Mouse (Mus musculus): ENCODE measurements around the gene Prdm9. TPM values are rescaled to one million over a fixed set of nuclear protein-coding genes. Genes with fewer than 3 reads are reported as not detected.
A peak's percentile ranks its signal among the peaks of the same experiment; 100 is the strongest.
"Not testable (repeated sequence)": the region's sequence is repeated elsewhere in the genome, so short reads cannot be mapped to it uniquely, and the experiment has no call there.

Prdm9 gene
- total RNA-seq (2021), result 1 to 10 TPM; 2.8 to 3.7 TPM
- long read RNA-seq, experiment 1, result 0 reads
- long read RNA-seq, experiment 2, partial matches to known transcripts, result 0 of 2 reads
- long read RNA-seq, experiment 2, other reads (novel, unspliced or antisense), result 2 of 2 reads

- DNase-seq (ENCODE audit: low spot score in 2 of 2), result peak; percentile 100
Observed at GRCm38 (mm10) chr17:15564014-15564927, at the start of gene Prdm9. Gene Prdm9 (minus strand): TSS chr17:15564354.

DNA sequence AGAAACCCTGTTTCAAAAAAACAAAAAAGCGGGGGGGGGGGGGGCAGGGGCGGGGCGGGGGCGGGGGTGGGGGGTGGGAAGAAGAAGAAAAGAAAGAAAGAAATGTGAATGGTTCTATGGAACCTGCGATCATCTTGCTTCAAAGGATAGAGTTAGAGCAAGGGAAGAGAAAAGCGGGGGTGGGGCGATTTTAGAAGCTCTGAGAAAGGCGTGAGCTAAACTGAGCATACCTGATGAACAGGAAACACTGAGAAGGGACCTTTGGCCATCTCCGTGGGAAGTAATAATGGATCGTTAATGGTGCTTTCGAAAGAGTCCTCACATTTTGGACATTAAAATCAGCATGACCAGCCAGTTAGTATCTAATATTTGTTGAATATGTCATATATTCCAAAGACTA is 35.3 kb upstream of the Prdm9 start:
- DNase-seq (ENCODE audit: low spot score in 2 of 2), result no peak

GRCm38 (mm10) chr17:15591216-15591881 is 27.2 kb upstream of the Prdm9 start:
- DNase-seq (ENCODE audit: low spot score in 2 of 2), result no peak

GRCm38 (mm10) chr17:15588116-15588515 is 24.0 kb upstream of the Prdm9 start:
- DNase-seq (ENCODE audit: low spot score in 2 of 2), result no peak

DNA sequence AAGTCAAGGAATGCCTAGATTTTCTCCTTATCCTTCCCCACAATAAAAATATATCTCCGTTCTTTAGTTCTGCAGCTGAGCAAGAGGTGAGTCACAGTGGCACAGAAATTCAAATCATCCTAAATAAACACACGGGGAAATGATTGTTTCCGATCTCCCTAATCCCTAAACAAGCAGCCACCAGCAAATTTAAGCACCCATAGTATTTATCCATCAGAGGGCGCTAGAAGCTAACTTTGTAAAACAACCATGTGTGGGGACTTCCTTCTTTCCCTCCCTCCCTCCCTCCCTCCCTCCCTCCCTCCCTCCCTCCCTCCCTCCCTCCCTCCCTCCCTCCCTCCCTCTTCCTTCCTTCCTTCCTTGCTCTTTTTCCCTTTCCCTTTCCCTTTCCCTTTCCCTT is 21.5 kb upstream of the Prdm9 start:
- no peak for DNase-seq (ENCODE audit: low spot score in 2 of 2)

DNA sequence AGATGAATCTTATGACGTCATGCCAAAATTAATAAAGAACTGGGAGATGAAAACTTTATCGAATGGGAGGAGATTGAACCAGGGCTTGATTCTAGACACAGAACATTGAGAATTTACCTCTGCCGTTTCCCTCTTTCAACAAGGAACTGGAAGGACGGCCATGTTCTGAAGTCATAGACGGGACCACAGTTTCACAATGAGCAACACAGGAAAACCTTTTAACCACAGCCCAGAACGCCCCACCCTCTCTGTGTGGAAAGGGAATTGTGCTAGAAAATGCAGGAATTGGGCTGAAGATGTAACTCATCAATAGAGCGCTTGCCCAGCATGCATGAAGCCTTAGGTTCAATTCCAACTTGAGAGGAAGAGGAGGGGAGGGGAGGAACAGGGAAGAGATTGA is 18.9 kb upstream of the Prdm9 start:
- no peak for DNase-seq (ENCODE audit: low spot score in 2 of 2)

- no peak for DNase-seq (ENCODE audit: low spot score in 2 of 2)
Observed at GRCm38 (mm10) chr17:15580072-15580447, 15.9 kb upstream of the Prdm9 start.

DNA sequence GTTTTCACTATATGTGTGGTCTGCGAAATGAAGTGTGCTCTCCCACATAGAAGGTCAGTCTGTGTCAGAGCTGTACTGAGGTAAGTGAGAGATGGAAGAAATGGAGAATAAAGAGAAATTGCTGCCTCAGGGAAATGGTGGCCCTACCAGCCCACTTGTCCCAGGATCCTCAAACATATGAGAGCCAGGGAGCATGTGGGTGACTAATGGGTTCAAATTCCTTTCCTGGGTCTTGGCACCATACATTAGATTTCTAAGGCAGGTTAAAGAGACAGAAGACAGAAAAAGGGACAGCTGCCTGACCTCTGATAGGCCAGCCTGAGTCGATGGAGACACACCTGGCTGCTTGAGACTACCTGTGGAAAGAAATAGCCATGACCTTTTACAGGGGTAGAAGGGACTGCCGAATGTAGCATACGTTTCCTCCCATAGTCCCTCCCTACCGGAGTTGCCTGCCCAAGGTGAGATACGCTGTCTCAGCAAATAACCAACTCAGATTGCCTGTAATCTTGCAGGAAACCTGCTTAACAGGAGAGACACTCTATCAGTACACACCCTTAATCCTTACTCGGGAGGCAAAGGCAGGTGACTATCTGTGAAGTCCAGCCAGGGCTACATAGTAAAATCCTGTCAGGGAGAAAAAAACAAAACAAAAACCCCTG is 15.4 kb upstream of the Prdm9 start:
- no peak for DNase-seq (ENCODE audit: low spot score in 2 of 2)

GRCm38 (mm10) chr17:15577291-15577694 is 13.1 kb upstream of the Prdm9 start:
- no peak for DNase-seq (ENCODE audit: low spot score in 2 of 2)

DNA sequence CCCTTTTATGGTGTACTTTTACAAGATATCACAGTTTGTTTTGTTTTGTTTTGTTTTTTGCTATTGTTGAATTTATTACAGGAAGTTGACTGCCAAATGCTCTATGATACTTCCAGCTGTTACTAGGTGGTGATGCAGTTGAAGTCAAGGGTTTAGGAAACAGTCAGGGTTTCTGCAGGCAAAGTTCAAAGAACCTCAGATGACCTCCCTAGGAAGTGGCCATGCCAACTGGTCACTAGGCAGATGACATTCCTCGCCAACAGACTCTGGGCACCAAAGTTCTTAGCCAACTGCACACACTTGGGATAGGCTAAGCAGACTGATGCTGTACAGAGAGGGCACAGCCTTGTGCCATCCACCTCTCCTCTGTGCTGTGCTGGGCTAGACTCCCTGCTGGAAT is 10.9 kb upstream of the Prdm9 start:
- DNase-seq (ENCODE audit: low spot score in 2 of 2), result no peak

DNA sequence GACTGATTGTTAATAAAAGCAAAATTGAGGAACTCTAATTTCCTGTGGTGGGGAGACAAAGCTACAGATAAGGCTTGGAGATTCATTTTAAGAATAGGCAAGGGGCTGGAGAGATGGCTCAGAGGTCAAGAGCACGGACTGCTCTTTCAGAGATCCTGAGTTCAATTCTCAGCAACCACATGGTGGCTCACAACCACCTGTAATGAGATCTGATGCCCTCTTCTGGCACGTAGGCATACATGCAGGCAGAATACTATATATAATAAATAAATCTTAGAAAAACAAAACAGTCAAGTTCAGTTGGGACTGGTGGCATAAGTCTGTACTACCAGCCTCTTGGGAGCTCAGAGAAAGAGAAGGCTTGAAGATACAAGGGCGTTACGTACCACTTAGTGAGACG is 2.8 kb upstream of the Prdm9 start:
- DNase-seq (ENCODE audit: low spot score in 2 of 2), result no peak

DNA sequence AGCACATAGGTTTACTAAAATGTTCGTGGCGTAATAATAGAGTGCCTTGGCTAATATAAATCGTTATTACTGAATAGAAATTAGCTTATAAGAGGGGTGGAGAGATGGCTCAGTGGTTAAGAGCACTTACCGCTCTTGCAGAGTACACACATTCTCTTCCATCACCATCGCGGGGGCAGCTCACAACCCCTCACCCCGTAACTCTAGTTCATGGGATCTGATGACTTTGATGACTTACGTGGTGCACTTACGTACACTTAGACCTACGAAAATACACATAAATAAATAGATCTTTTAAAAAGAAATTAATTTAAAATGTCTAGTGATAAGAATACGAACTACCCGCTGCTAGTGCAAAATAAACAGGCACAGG is 760 bp upstream of the Prdm9 start:
- DNase-seq (ENCODE audit: low spot score in 2 of 2), result no peak

GRCm38 (mm10) chr17:15559946-15560345 is 4.2 kb downstream of the Prdm9 start:
- DNase-seq (ENCODE audit: low spot score in 2 of 2), result no peak

DNA sequence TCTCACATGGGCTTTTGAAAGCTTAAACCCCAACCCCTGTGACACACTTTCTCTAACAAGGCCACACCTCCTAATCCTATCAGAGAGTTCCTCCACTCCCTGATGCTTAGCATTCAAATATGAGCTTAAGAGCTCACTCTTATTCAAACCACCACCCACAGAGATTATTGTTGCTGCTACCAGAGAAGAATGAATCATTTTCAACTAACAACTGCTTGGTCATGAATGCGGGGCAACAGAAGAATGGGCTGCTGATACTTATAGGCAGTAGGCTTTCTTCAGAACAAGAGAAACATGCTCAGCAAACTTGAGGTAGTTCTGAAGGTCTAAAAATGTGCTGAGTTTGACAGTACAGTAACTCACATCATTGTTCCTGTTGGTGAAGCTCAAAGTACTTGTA is 14.4 kb downstream of the Prdm9 start:
- DNase-seq (ENCODE audit: low spot score in 2 of 2), result no peak

- no peak for DNase-seq (ENCODE audit: low spot score in 2 of 2)
Observed at GRCm38 (mm10) chr17:15546440-15546839, 17.7 kb downstream of the Prdm9 start.

GRCm38 (mm10) chr17:15543868-15544267 is 20.3 kb downstream of the Prdm9 start:
- not testable (repeated sequence) for DNase-seq (ENCODE audit: low spot score in 2 of 2)

DNA sequence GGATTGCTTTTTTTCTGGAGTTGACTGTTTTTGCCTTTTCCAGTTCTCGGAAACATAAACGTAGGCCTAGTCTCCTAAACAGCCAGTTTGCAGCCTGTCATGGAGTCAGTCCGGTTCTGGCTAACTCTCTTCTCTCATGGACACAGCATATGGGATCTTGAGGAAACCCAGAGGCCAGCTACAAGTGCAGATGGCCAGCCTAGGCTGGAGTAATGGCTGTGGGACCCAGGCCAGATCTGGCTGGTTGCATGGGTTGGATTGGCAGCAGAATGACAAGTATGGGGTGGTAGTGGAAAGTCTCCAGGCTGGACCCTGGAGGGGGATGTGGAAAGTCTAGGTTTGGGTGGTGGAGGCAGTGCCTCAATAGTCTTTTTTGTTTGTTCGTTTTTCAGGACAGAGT is 23.8 kb downstream of the Prdm9 start:
- no peak for DNase-seq (ENCODE audit: low spot score in 2 of 2)

- no peak for DNase-seq (ENCODE audit: low spot score in 2 of 2)
Observed at GRCm38 (mm10) chr17:15536457-15536904, 27.7 kb downstream of the Prdm9 start.

GRCm38 (mm10) chr17:15535943-15536342 is 28.2 kb downstream of the Prdm9 start:
- DNase-seq (ENCODE audit: low spot score in 2 of 2), result no peak

GRCm38 (mm10) chr17:15535162-15535800 is 28.9 kb downstream of the Prdm9 start:
- peak in 1 of 2 experiments; percentile 41 for DNase-seq (ENCODE audit: low spot score in 2 of 2)

DNA sequence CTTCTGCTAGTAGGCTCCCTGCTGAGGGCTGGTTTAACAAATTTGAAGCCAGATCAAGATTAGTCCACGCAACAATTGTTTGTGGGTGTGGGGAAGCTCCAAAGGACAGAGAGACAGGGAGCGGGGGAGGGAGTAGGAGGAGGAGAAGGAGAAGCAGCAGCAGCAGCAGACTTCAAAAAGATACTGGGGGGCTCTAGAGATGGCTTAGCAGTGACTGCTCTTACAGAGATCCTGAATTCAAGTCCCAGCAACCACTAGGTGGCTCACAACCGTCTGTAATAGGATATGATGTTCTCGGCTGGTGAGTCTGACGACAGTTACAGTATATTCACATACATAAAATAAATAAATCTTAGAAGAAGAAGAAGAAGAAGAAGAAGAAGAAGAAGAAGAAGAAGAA is 34.0 kb downstream of the Prdm9 start:
- DNase-seq (ENCODE audit: low spot score in 2 of 2), result peak in 1 of 2 experiments; percentile 60
